Mouse (Mus musculus) bone marrow, adult 2 months (tissue): Measurements from ENCODE around the gene Creb5. TPM values are rescaled to one million over a fixed set of nuclear protein-coding genes. Genes with fewer than 3 reads are reported as not detected.

ENCODE experiments used
- H3K27ac ChIP-seq: fragments of 200-500 bp; 2 replicates; pipeline ENCODE4 v1.5.1; 2012; ENCODE audit warnings: low read depth, mild to moderate bottlenecking, control low read depth, inconsistent platforms, low read length; ENCODE audit not compliant: control insufficient read depth, poor library complexity, insufficient read depth
- H3K4me1 ChIP-seq: fragments of 200-500 bp; 2 replicates; pipeline ENCODE4 v1.6.1; 2011; ENCODE audit warnings: low read length; ENCODE audit not compliant: control insufficient read depth, insufficient read depth
- H3K4me3 ChIP-seq: fragments of 200-500 bp; replicated peaks from 2 replicates; pipeline ENCODE3; 2011; ENCODE audit warnings: mild to moderate bottlenecking, low read depth, low read length, control low read depth; ENCODE audit not compliant: control insufficient read depth
- CTCF ChIP-seq: fragments of 200-500 bp; IDR thresholded peaks from 2 replicates; pipeline ENCODE4 v1.5.1; 2011; ENCODE audit warnings: low read length, control low read depth; ENCODE audit not compliant: control insufficient read depth, insufficient read depth
- POLR2A ChIP-seq: fragments of 200-500 bp; IDR thresholded peaks from 2 replicates; pipeline ENCODE4 v1.6.1; 2011; ENCODE audit warnings: low read depth, mild to moderate bottlenecking, control low read depth, low read length, borderline replicate concordance; ENCODE audit not compliant: control insufficient read depth
- WGBS: fragments of 180-500 bp; shearing (Covaris S2); methylation state at CpG from one replicate; pipeline ENCODE4 v1.1.7; 2018; 5-methylcytosine and 5-hydroxymethylcytosine counted together
- polyA plus RNA-seq: library from polyadenylated mRNA; stranded (reverse); fragments of >200 nt; gene quantifications from 2 replicates; pipeline ENCODE4 v1.2.4, GENCODE M21; 2011; ENCODE audit warnings: low replicate concordance; ENCODE audit not compliant: missing spikeins, insufficient read depth, insufficient read length

Creb5 gene
- polyA plus RNA-seq, 1 experiment = 4.0 TPM

DNA sequence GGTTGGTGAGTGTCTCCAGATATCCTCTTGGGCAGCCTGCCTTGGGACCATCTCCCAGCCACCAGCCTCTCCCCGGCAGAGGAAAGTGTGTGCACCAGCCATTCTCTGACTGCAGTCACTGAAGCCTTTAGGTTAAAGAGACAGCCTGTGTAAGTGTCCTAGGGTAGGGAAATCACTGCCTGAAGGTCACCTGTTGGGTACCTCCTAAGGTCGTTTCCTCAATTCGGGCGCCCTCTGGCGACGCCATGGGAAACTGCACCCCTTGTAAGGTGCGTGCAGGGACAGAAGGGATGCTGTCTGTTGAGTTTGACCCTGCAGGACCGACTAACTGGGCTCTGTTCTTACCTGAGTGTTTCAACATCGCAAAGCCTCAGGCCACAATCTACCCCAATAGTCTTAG, 434.5 kb downstream of the Creb5 start:
- Histone ChIP-seq H3K4me3 (no peak overlapping the region), H3K4me1 (no peaks in the 10 kb centered on the region), H3K27ac (no peak overlapping the region)
- TF ChIP-seq CTCF = peak; percentile 82
- no peak for TF ChIP-seq POLR2A
- WGBS = 14% methylated on average over 9 of the region's 9 CpGs

DNA sequence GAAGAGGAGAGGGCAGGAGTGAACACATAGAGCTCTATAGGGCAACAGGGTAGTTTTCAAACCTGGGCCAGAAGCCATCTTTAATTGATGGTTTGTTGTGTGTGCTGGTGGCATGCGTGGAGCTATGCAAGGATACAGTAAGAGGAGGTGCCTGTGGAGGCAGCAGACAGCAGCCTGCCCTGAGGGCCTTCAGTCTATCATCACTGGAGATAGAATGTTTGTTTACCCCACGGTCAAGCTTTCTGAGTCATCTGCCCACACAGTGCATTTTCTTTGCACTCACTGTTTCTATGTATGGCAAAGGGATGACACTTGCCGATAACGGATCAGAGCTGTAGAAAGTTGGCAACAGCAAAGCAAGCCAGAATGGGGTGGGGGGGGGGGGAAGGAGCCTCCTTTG, 435.6 kb downstream of the Creb5 start:
- TF ChIP-seq POLR2A = no peak
- no peak for TF ChIP-seq CTCF
- Histone ChIP-seq H3K27ac (no peak overlapping the region), H3K4me1 (no peaks in the 10 kb centered on the region), H3K4me3 (no peak overlapping the region)
- 90% methylated on average over 4 of the region's 4 CpGs for WGBS

DNA sequence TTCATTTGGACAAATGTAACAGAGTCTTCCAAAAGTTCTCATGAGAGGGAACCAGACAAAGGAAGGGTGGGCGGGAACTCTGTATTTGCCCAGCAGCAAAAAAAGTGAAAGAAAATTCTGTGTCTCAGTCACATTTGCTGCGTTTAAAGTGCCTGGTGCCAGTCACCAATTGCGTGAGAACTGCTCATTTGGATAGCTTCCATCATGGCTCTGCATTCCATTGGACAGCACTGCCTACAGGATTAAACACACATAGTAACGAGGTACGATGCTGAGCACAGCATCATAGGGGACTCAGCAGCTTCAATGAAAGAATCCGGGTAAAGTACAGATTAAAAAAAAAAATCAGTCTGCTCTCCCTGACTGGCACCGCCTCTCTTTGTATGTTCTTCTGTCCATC, 443.4 kb downstream of the Creb5 start:
- H3K4me1 ChIP-seq = no peaks in the 10 kb centered on the region
- H3K4me3 ChIP-seq = no peak overlapping the region
- no peak overlapping the region for H3K27ac ChIP-seq
- TF ChIP-seq POLR2A (no peak), CTCF (no peak)
- WGBS = 89% methylated on average over 7 of the region's 7 CpGs

DNA sequence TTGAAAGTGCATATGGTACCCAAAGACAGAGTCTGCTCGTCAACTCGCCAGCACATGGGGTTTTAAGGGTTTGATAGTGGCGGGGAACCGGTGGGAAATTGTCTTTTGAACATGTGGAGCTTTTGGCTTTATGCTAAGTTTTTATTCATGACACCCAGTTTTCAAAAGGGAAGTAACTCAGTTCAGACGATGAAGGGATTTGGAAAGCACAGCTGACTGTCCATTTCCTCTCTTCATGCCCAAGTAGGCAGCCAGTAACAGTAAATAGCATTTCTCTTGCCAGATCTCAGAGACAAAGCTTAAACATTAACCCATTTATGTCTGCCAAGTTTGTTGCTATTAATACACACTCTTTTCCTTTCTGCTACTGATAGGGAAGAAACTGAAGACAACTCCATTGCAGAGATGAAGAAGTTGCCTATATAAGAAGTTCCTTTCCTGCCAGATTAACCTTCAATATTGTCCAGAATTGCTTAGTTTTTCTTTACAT, 444.0 kb downstream of the Creb5 start:
- Histone ChIP-seq H3K4me1 (no peaks in the 10 kb centered on the region), H3K27ac (no peak overlapping the region), H3K4me3 (no peak overlapping the region)
- WGBS = 58% methylated on average over 5 of the region's 5 CpGs
- TF ChIP-seq POLR2A = no peak
- no peak for TF ChIP-seq CTCF

DNA sequence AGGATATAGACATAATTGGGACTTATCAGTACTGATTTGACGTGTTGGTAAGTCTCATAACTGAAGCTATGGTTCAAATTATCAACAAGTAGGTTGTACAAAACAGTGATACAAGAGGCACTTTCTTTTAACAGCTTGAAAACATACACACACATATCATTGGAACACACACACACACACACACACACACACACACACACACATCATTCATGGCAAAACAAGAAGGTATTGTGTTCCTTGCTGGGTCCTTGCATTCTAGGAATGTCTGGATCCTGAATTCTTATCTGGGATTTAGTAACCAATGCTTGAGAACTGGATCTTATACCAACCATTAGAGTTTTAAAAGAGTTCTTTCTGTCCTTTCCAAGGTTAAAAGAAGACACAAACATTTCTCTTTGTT, 446.5 kb downstream of the Creb5 start:
- no peaks in the 10 kb centered on the region for H3K4me1 ChIP-seq
- H3K27ac ChIP-seq = no peak overlapping the region
- no peak for TF ChIP-seq POLR2A
- no peak overlapping the region for H3K4me3 ChIP-seq
- 77% methylated on average over 1 of the region's 1 CpGs for WGBS

DNA sequence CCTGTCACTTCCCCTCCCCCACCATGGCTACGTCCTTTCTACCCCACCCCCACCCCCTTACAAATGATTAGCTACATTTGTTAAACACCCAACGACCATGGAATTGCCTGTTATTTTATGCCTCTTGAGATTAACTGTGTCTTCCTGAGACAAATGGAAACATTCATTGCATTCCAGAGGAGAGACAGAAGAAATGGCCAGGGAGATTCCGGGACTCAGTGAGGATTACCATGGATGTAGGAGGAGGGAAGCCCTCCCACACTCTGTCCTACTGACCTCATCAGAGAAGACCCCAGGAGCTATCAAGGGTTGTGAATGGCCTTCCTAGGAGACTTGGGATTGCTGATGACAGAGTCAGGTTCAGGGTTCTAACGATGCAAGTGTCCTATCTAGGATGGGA, 446.9 kb downstream of the Creb5 start:
- Histone ChIP-seq H3K4me1 (no peaks in the 10 kb centered on the region), H3K27ac (no peak overlapping the region), H3K4me3 (no peak overlapping the region)
- TF ChIP-seq CTCF (no peak), POLR2A (no peak)
- 73% methylated on average over 4 of the region's 4 CpGs for WGBS

DNA sequence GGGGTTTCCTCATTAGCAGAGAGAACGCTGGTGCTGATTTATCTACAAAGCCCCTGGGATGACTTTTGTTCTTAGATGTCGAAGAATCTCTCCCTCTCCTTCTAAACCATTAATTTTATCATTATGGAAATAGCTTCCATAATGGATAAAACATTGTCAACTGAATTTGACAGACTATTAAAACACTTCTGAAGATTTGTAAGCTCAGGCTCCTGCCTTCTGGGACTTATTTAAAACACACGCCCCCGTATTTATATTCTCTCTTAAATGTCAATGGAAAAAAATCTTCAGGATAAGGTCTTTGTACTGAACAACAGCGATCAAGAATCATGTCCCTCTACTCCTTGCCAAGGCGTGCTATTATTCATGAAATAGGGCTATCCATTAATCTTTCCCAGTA, 448.6 kb downstream of the Creb5 start:
- H3K27ac ChIP-seq = no peak overlapping the region
- no peak overlapping the region for H3K4me3 ChIP-seq
- TF ChIP-seq POLR2A (no peak), CTCF (no peak)
- 80% methylated on average over 6 of the region's 6 CpGs for WGBS
- no peaks in the 10 kb centered on the region for H3K4me1 ChIP-seq

DNA sequence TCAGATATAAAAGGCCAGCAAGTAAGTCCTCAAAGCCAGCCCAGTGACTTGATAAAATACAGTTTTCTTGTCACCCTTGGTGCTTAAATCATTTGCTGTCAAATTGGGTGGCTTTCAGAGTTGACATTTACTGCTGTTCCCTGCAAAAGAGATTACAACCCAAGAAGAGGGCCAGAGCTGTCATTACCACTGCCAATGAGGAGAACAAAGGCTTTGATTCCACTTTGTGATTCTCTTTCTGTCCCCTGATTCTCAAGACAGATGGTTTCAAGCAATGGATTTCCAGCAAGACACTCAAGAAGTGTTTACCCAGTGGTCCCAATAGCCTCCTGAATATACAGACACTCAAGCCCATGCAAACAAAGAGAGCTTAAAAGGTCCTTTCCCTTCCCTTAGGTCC, 451.1 kb downstream of the Creb5 start:
- Histone ChIP-seq H3K27ac (no peak overlapping the region), H3K4me1 (no peaks in the 10 kb centered on the region), H3K4me3 (no peak overlapping the region)
- TF ChIP-seq CTCF = no peak
- TF ChIP-seq POLR2A = no peak

DNA sequence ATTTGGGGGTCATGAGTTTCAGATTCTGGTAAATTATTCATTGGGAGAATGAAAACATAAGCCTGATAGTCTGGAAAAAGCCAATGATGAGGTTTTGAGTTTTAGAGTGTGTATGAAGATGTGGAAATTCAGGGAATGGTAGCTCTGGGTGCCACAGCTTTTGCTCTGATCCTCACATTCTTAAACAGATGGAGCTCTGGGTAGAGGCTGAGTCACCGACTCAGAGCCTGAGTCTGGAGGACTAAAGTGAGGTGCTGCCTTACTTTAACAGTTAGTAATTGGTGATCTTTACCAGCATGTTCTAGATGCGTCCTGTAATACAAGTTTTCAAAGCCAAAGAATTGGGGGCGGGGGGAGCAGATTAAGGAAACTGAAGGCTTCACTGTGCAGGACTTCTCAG, 454.2 kb downstream of the Creb5 start:
- Histone ChIP-seq H3K4me3 (no peak overlapping the region), H3K27ac (no peak overlapping the region), H3K4me1 (no peaks in the 10 kb centered on the region)
- TF ChIP-seq CTCF (no peak), POLR2A (no peak)
- 84% methylated on average over 3 of the region's 3 CpGs for WGBS

Other genes with a start within 250 kb of the Creb5 start
- gene Jazf1, start 218.6 kb upstream of the Creb5 start, polyA plus RNA-seq = not detected in 2 replicates